Mouse (Mus musculus) intestine, embryonic 14.5 days (tissue): ENCODE measurements around the gene Vasp. TPM values are rescaled to one million over a fixed set of nuclear protein-coding genes. Genes with fewer than 3 reads are reported as not detected.

ENCODE experiments used
- ATAC-seq: fragments of 200-750 bp; cut with Nextera tagmentation; replicated peaks from 2 replicates; pipeline ENCODE4 v1.8.0; 2017; ENCODE audit warnings: low read depth, moderate number of reproducible peaks, moderate TSS enrichment, moderate library complexity; ENCODE audit not compliant: low FRiP score, low TSS enrichment
- DNase-seq: peaks from one replicate; pipeline ENCODE4 v3.0.0-alpha.2; 2018; ENCODE audit warnings: low spot score
- H3K27ac ChIP-seq: fragments of 300-500 bp; sonication (generic); 2 replicates; pipeline ENCODE4 v1.5.1; 2014; ENCODE audit warnings: low read depth, mild to moderate bottlenecking, control low read depth
- H3K27me3 ChIP-seq: fragments of 300-500 bp; sonication (generic); replicated peaks from 2 replicates; pipeline ENCODE4 v1.6.1; 2014; ENCODE audit warnings: low read length, control low read depth; ENCODE audit not compliant: control insufficient read depth, insufficient read depth
- H3K36me3 ChIP-seq: fragments of 300-500 bp; sonication (generic); 2 replicates; pipeline ENCODE4 v1.6.1; 2014; ENCODE audit warnings: low read length, control low read depth; ENCODE audit not compliant: control insufficient read depth, insufficient read depth
- H3K4me1 ChIP-seq: fragments of 300-500 bp; sonication (generic); replicated peaks from 2 replicates; pipeline ENCODE4 v1.6.1; 2014; ENCODE audit warnings: low read length, control low read depth, mixed read lengths; ENCODE audit not compliant: control insufficient read depth, insufficient read depth
- H3K4me2 ChIP-seq: fragments of 300-500 bp; sonication (generic); 2 replicates; pipeline ENCODE4 v1.6.1; 2014; ENCODE audit warnings: low read length
- H3K4me3 ChIP-seq: fragments of 300-500 bp; sonication (generic); 2 replicates; pipeline ENCODE4 v1.5.1; 2014; ENCODE audit warnings: low read depth, low read length, control low read depth, mixed read lengths
- H3K9ac ChIP-seq: fragments of 300-500 bp; sonication (generic); 2 replicates; pipeline ENCODE4 v1.6.1; 2014; ENCODE audit warnings: mild to moderate bottlenecking, low read length
- H3K9me3 ChIP-seq: fragments of 300-500 bp; sonication (generic); 2 replicates; pipeline ENCODE4 v1.6.1; 2016; ENCODE audit warnings: low read length, control low read depth; ENCODE audit not compliant: control insufficient read depth
- WGBS: fragments of 180-500 bp; shearing (Covaris S2); extraction: QIAGEN DNeasy Blood & Tissue Kit; methylation state at CpG from one replicate; pipeline ENCODE4 v1.1.7; 2014; 5-methylcytosine and 5-hydroxymethylcytosine counted together
- polyA plus RNA-seq: library from polyadenylated mRNA; unstranded; fragments of >200 nt; fragmentation: Nextera tagmentation; extraction: Ambion mirVana; gene quantifications from 2 replicates; pipeline ENCODE4 v1.2.1, GENCODE M21; 2014

The Vasp gene
- polyA plus RNA-seq, 1 experiment from 2014 or later = 78.5 TPM

- WGBS = 48% methylated on average over 7 of the region's 7 CpGs
- H3K9me3 ChIP-seq = no peaks in the 10 kb centered on the region
- H3K4me1 ChIP-seq = no peaks in the 10 kb centered on the region; the same call in 1 of the 2 replicates
- ATAC-seq (no peak), DNase-seq (no peak)
- H3K4me2 ChIP-seq = no peak overlapping the region
- no peak overlapping the region for H3K27ac ChIP-seq
- peaks cover 10% of the 10 kb centered on the region for H3K36me3 ChIP-seq
- peaks cover 4% of the 10 kb centered on the region; the same call in 1 of the 2 replicates for H3K27me3 ChIP-seq
- H3K4me3 ChIP-seq = no peak overlapping the region
- H3K9ac ChIP-seq = no peak overlapping the region
Observed at GRCm38 (mm10) chr7:19208944-19209472, 62.6 kb downstream of the Vasp start.

- DNase-seq = no peak
- Histone ChIP-seq H3K4me3 (no peak overlapping the region), H3K4me2 (no peak overlapping the region), H3K9ac (no peak overlapping the region), H3K4me1 (no peaks in the 10 kb centered on the region; the same call in 1 of the 2 replicates), H3K36me3 (peaks cover 14% of the 10 kb centered on the region), H3K27ac (no peak overlapping the region), H3K27me3 (peaks cover 4% of the 10 kb centered on the region; the same call in 1 of the 2 replicates), H3K9me3 (no peaks in the 10 kb centered on the region)
- 81% methylated on average over 13 of the region's 13 CpGs for WGBS
- no peak for ATAC-seq
Observed at GRCm38 (mm10) chr7:19208201-19208910, 63.3 kb downstream of the Vasp start.

Other genes with a start within 250 kb of the Vasp start
- 21.6 and 21.9 TPM in 2 replicates for gene Foxa3, start 248.3 kb downstream of the Vasp start, polyA plus RNA-seq
- gene Sympk, start 247.4 kb downstream of the Vasp start, polyA plus RNA-seq = 23.9 and 26.1 TPM in 2 replicates
- gene Rsph6a, start 217.1 kb downstream of the Vasp start, polyA plus RNA-seq = not detected in 2 replicates
- gene Dmwd, start 195.6 kb downstream of the Vasp start, polyA plus RNA-seq = 15.8 and 16.0 TPM in 2 replicates
- gene Dmpk, start 188.0 kb downstream of the Vasp start, polyA plus RNA-seq = 57.4 and 60.0 TPM in 2 replicates
- 15.7 and 15.8 TPM in 2 replicates for gene Six5, start 177.2 kb downstream of the Vasp start, polyA plus RNA-seq
- 3.7 and 4.7 TPM in 2 replicates for gene Gm4969, start 153.4 kb downstream of the Vasp start, polyA plus RNA-seq
- gene Fbxo46, start 152.0 kb downstream of the Vasp start, polyA plus RNA-seq = 8.1 and 8.8 TPM in 2 replicates
- gene Qpctl, start 122.5 kb downstream of the Vasp start, polyA plus RNA-seq = 10.1 and 11.0 TPM in 2 replicates
- 166 and 167 TPM in 2 replicates for gene Snrpd2, start 122.1 kb downstream of the Vasp start, polyA plus RNA-seq
- 2.2 and 2.7 TPM in 2 replicates for gene Gipr, start 105.7 kb downstream of the Vasp start, polyA plus RNA-seq
- 1.9 and 2.9 TPM in 2 replicates for gene Eml2, start 95.4 kb downstream of the Vasp start, polyA plus RNA-seq
- 1.2 and 1.5 TPM in 2 replicates for gene Gpr4, start 59.3 kb downstream of the Vasp start, polyA plus RNA-seq
- gene Opa3, start 43.5 kb downstream of the Vasp start, polyA plus RNA-seq = 37.4 and 43.9 TPM in 2 replicates
- gene Ppm1n, start 8.2 kb upstream of the Vasp start, polyA plus RNA-seq = 0.14 and 0.31 TPM in 2 replicates
- 12.2 and 14.3 TPM in 2 replicates for gene Rtn2, start 10.8 kb upstream of the Vasp start, polyA plus RNA-seq
- 0.08 and 0.49 TPM in 2 replicates for gene Fosb, start 38.2 kb upstream of the Vasp start, polyA plus RNA-seq
- gene Ercc1, start 73.0 kb upstream of the Vasp start, polyA plus RNA-seq = 71.8 and 82.9 TPM in 2 replicates
- 23.9 and 25.8 TPM in 2 replicates for gene Cd3eap, start 87.7 kb upstream of the Vasp start, polyA plus RNA-seq
- 4.4 and 4.9 TPM in 2 replicates for gene Ppp1r13l, start 87.9 kb upstream of the Vasp start, polyA plus RNA-seq
- 11.3 and 13.3 TPM in 2 replicates for gene Ercc2, start 110.2 kb upstream of the Vasp start, polyA plus RNA-seq
- gene Klc3, start 132.3 kb upstream of the Vasp start, polyA plus RNA-seq = 2.4 and 3.4 TPM in 2 replicates
- gene Ckm, start 133.0 kb upstream of the Vasp start, polyA plus RNA-seq = 0.60 and 1.1 TPM in 2 replicates
- gene Mark4, start 187.0 kb upstream of the Vasp start, polyA plus RNA-seq = 7.5 and 8.5 TPM in 2 replicates
- 0.76 and 0.90 TPM in 2 replicates for gene Exoc3l2, start 191.5 kb upstream of the Vasp start, polyA plus RNA-seq
- 0.93 and 1.2 TPM in 2 replicates for gene Bloc1s3, start 236.6 kb upstream of the Vasp start, polyA plus RNA-seq
- gene Trappc6a, start 236.6 kb upstream of the Vasp start, polyA plus RNA-seq = 113 TPM in 2 replicates
- gene Nkpd1, start 246.0 kb upstream of the Vasp start, polyA plus RNA-seq = 0.09 and 0.27 TPM in 2 replicates